Mouse (Mus musculus) testis, adult 2 months (tissue): ENCODE measurements at regions not wholly inside any gene's neighbourhood (a gene's known extent, or its start where the extent isn't known, plus 50 kb on each side); places are given as distances from the start of the nearest gene placed in this dataset.

Experiments used
- CTCF ChIP-seq: fragments of 200-500 bp; IDR thresholded peaks from 2 replicates; pipeline ENCODE4 v1.5.1; 2012; ENCODE audit warnings: low read depth, mild to moderate bottlenecking, inconsistent platforms, low read length, moderate library complexity; ENCODE audit not compliant: control insufficient read depth, insufficient read depth, insufficient replicate concordance
- POLR2A ChIP-seq: fragments of 200-500 bp; IDR thresholded peaks from 2 replicates; pipeline ENCODE4 v1.6.1; 2012; ENCODE audit warnings: low read depth, mild to moderate bottlenecking, inconsistent platforms, low read length, moderate library complexity; ENCODE audit not compliant: control insufficient read depth

- TF ChIP-seq CTCF (no peak), POLR2A (no peak)
Measured at GRCm38 (mm10) chr2:78267527-78268375, 321.6 kb upstream of the Cwc22 start.
